ENCODE assay signal across 8 mouse cellular contexts in genomic region chr19:45220593-45221457, GRCm38 (mm10). TPM values are rescaled to one million over a fixed set of nuclear protein-coding genes. Genes with fewer than 3 reads are reported as not detected.
DNase-seq lines count a peak whose midpoint lies in the region; ATAC-seq and TF ChIP-seq lines count a peak whose summit lies in the region.

No protein-coding gene starts in this region.

- peak overlapping the region; percentile 30; the same call in 1 of the 2 replicates for H3K4me3 ChIP-seq in G1E (ENCODE audit: low read depth, low read length)
- H3K4me3 ChIP-seq in heart, postnatal 0 days (ENCODE audit: low read depth, low read length), result peak overlapping the region; percentile 26
- peak overlapping the region; percentile 9; the same call in 1 of the 2 replicates for H3K4me3 ChIP-seq in liver, embryonic 15.5 days (replicated peaks)
- H3K4me3 ChIP-seq in neural tube, embryonic 12.5 days, result peak overlapping the region; percentile 22

- no peak for TF ChIP-seq EP300 in heart, postnatal 0 days (IDR thresholded peaks at IDR 0.05; ENCODE audit: low read depth)

- WGBS in heart, postnatal 0 days, result under 1% methylated on average over 29 of the region's 29 CpGs
- under 1% methylated on average over 29 of the region's 29 CpGs for WGBS in liver, embryonic 15.5 days (ENCODE audit: insufficient replicate concordance)
- 2% methylated on average over 29 of the region's 29 CpGs for WGBS in neural tube, embryonic 12.5 days

- ATAC-seq in G1E (ENCODE audit: extremely low read depth, insufficient number of reproducible peaks, low FRiP score, poor library complexity, severe bottlenecking), result peak; percentile 34; the same call in 1 of the 2 replicates
- ATAC-seq in heart, postnatal 0 days (ENCODE audit: insufficient read depth, low read depth), result peak; percentile 72
- no peak for ATAC-seq in liver, embryonic 15.5 days (ENCODE audit: insufficient read depth)
- peak; percentile 67 for ATAC-seq in neural tube, embryonic 12.5 days (ENCODE audit: low FRiP score, low read depth)

- TF ChIP-seq CTCF in G1E (IDR thresholded peaks at IDR 0.05; ENCODE audit: low read depth, low read length), result peak; percentile 93
- peak; percentile 97 for TF ChIP-seq CTCF in heart, postnatal 0 days (IDR thresholded peaks at IDR 0.05; ENCODE audit: low read depth)

- peak overlapping the region; percentile 57 for H3K4me2 ChIP-seq in heart, postnatal 0 days (ENCODE audit: low read depth, low read length)
- peak overlapping the region; percentile 59 for H3K4me2 ChIP-seq in liver, embryonic 15.5 days
- peak overlapping the region; percentile 62 for H3K4me2 ChIP-seq in neural tube, embryonic 12.5 days (replicated peaks)

- no peaks in the 10 kb centered on the region for H3K36me3 ChIP-seq in G1E (replicated peaks)
- no peaks in the 10 kb centered on the region for H3K36me3 ChIP-seq in heart, postnatal 0 days (replicated peaks; ENCODE audit: control insufficient read depth, insufficient read depth, low read length)
- no peaks in the 10 kb centered on the region for H3K36me3 ChIP-seq in liver, embryonic 15.5 days (replicated peaks)
- H3K36me3 ChIP-seq in neural tube, embryonic 12.5 days, result no peaks in the 10 kb centered on the region

- H3K27ac ChIP-seq in heart, postnatal 0 days (ENCODE audit: low read depth), result no peak overlapping the region
- no peak overlapping the region for H3K27ac ChIP-seq in liver, embryonic 15.5 days (replicated peaks)
- H3K27ac ChIP-seq in neural tube, embryonic 12.5 days, result no peak overlapping the region

- H3K27me3 ChIP-seq in G1E (ENCODE audit: insufficient read depth, low read length), result peaks cover 17% of the 10 kb centered on the region
- H3K27me3 ChIP-seq in heart, postnatal 0 days (ENCODE audit: control insufficient read depth, insufficient read depth, low read length), result peaks cover 65% of the 10 kb centered on the region
- H3K27me3 ChIP-seq in liver, embryonic 15.5 days, result peaks cover 86% of the 10 kb centered on the region
- peaks cover 60% of the 10 kb centered on the region for H3K27me3 ChIP-seq in neural tube, embryonic 12.5 days (replicated peaks)

- H3K9me3 ChIP-seq in G1E (replicated peaks), result no peaks in the 10 kb centered on the region
- no peaks in the 10 kb centered on the region for H3K9me3 ChIP-seq in heart, postnatal 0 days (replicated peaks; ENCODE audit: control insufficient read depth, low read length)
- H3K9me3 ChIP-seq in liver, embryonic 15.5 days (replicated peaks), result no peaks in the 10 kb centered on the region
- H3K9me3 ChIP-seq in neural tube, embryonic 12.5 days, result no peaks in the 10 kb centered on the region

- no peak overlapping the region for H3K9ac ChIP-seq in heart, postnatal 0 days (replicated peaks; ENCODE audit: low read depth, low read length)
- H3K9ac ChIP-seq in liver, embryonic 15.5 days, result no peak overlapping the region
- H3K9ac ChIP-seq in neural tube, embryonic 12.5 days, result 0 out of 2 replicates have a peak overlapping the region, but pooled peaks have one; percentile 44

- peak; percentile 65 for DNase-seq in G1E (ENCODE audit: low spot score)
- DNase-seq in c-Kit-positive CD71-negative TER-119-negative erythroid progenitor cells, embryonic 14.5 days (ENCODE audit: low read depth), result peak; percentile 89
- DNase-seq in fibroblast of lung, adult 2 months (ENCODE audit: low read depth), result peak; percentile 23
- peak; percentile 71 for DNase-seq in heart, postnatal 0 days (ENCODE audit: low spot score)
- peak; percentile 81 to 84 for DNase-seq in kidney, postnatal 25 days
- peak; percentile 71 for DNase-seq in testis, postnatal 14 days (ENCODE audit: low spot score)

- H3K4me1 ChIP-seq in G1E (ENCODE audit: insufficient read depth, low read depth, low read length), result peaks cover 14% of the 10 kb centered on the region
- 0 out of 2 replicates have a peak, but pooled peaks cover 4% of the 10 kb centered on the region for H3K4me1 ChIP-seq in heart, postnatal 0 days (ENCODE audit: control insufficient read depth, insufficient read depth)
- peaks cover 10% of the 10 kb centered on the region for H3K4me1 ChIP-seq in liver, embryonic 15.5 days (replicated peaks)
- peaks cover 14% of the 10 kb centered on the region for H3K4me1 ChIP-seq in neural tube, embryonic 12.5 days

RNA-seq across cellular contexts. Expression of gene Lbx1, which starts 14.8 kb away (rescaled TPM):
- total RNA-seq in G1E (2014; fragmentation: Nextera tagmentation) (not detected in 2 replicates), G1E (2017) (0.06 TPM in 1 of 2 replicates, not detected in the other)
- polyA plus RNA-seq in G1E (2012), result not detected in 2 replicates
- total RNA-seq in heart, postnatal 0 days (2014; rRNA removed; ENCODE audit: low replicate concordance), result not detected in 2 replicates
- not detected in 2 replicates for polyA plus RNA-seq in heart, postnatal 0 days (2015; fragmentation: Nextera tagmentation; extraction: Ambion mirVana)
- not detected in 2 replicates for polyA plus RNA-seq in liver, embryonic 15.5 days (2015; fragmentation: Nextera tagmentation; extraction: Ambion mirVana)
- polyA plus RNA-seq in neural tube, embryonic 12.5 days (2016; fragmentation: Nextera tagmentation; extraction: Ambion mirVana), result 20.3 and 21.3 TPM in 2 replicates

Comparison
In these comparisons a context has a peak if more than half of its experiments do, and no peak if none do; other contexts are left out.
1. DNase-seq: peak in every context shown above with its lines; median percentile 89 in c-Kit-positive CD71-negative TER-119-negative erythroid progenitor cells, embryonic 14.5 days; 82 in kidney, postnatal 25 days; 71 in heart, postnatal 0 days; 71 in testis, postnatal 14 days; 65 in G1E; 23 in fibroblast of lung, adult 2 months.
2. RNA of gene Lbx1, which starts 14.8 kb away (polyA plus RNA-seq): 20.3 to 21.3 TPM in neural tube, embryonic 12.5 days; not detected in liver, embryonic 15.5 days, not detected in G1E and not detected in heart, postnatal 0 days; every median in the first group is over 10 times any median in the second.
3. Peak in every context shown above with its lines, with median percentiles within 50 percentile points of each other: H3K4me3 ChIP-seq and H3K4me2 ChIP-seq.